ENCODE assay signal across 1 mouse cellular context in the genomic region with DNA sequence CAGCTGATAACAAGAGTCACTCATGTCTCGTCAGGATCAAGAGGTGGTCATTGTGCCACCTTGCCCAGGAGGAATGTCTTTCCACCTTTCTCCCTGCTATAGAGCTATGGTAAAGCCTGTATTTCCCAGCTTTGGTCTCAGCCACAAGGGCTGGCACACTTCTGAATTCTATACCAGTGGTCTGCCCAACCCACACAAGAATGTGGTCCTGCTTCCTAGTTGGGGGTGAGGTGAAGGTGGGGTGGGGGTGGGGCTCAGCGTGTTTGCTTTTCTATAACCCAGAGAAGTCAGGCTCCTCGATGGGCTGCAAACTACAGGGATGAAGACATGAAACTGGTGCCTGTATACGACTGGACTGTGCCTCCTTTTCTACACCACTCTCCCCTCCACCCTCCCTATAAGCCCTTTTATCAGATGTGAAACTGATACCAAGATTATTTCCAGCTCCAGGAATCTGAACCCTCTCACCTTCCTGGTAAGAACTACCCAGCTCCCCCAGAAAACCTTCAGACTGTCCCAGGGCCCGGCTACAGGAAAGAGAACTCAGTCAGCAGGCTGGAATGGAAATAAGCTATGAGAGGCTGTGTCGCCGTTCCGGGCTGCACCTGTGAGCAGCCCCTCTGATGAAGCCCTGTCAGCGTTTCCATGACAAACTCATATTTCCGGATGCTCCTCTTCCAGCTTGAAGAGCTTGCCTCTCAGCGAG.
A peak's percentile ranks its signal among the peaks of the same experiment; 100 is the strongest.
TF ChIP-seq lines count a peak whose summit lies in the region.

No protein-coding gene starts in this region.

TF ChIP-seq in CH12.LX, 34 proteins besides CTCF, POLR2A, EP300 and RAD21 (continued from another document):
- TF ChIP-seq POLR2AphosphoS2 (IDR thresholded peaks at IDR 0.05; ENCODE audit: low read depth, low read length): no peak
- no peak for TF ChIP-seq NRF1 (IDR thresholded peaks at IDR 0.05; ENCODE audit: low read depth, low read length)
- TF ChIP-seq USF2 (conservative IDR thresholded peaks at IDR 0.05; ENCODE audit: low read depth, low read length): no peak
- peak; percentile 92 for TF ChIP-seq TCF12 (IDR thresholded peaks at IDR 0.05; ENCODE audit: low read depth, low read length)
- no peak for TF ChIP-seq ZC3H11A (IDR thresholded peaks at IDR 0.05; ENCODE audit: low read depth, low read length)
- peak; percentile 70 for TF ChIP-seq BHLHE40 (IDR thresholded peaks at IDR 0.05; ENCODE audit: low read depth, low read length)
- TF ChIP-seq SIN3A (IDR thresholded peaks at IDR 0.05; ENCODE audit: low read length): peak; percentile 89
- TF ChIP-seq HCFC1 (IDR thresholded peaks at IDR 0.05; ENCODE audit: low read depth, low read length): no peak; the same call in none of the 2 replicates
- peak; percentile 96 for TF ChIP-seq ETS1 (conservative IDR thresholded peaks at IDR 0.05; ENCODE audit: low read depth, low read length)
- peak; percentile 66 for TF ChIP-seq CHD2 (IDR thresholded peaks at IDR 0.05; ENCODE audit: low read length)
- TF ChIP-seq MAX (IDR thresholded peaks at IDR 0.05; ENCODE audit: low read length): no peak; the same call in 1 of the 2 replicates
- TF ChIP-seq SMC3 (IDR thresholded peaks at IDR 0.05; ENCODE audit: low read depth, low read length): peak; percentile 18; the same call in 1 of the 2 replicates
- peak; percentile 91 for TF ChIP-seq JUN (IDR thresholded peaks at IDR 0.05; ENCODE audit: insufficient read depth, low read depth, low read length)
- TF ChIP-seq ZKSCAN1 (IDR thresholded peaks at IDR 0.05; ENCODE audit: borderline replicate concordance, low read depth, low read length): no peak
- no peak; the same call in 1 of the 2 replicates for TF ChIP-seq UBTF (IDR thresholded peaks at IDR 0.05; ENCODE audit: low read depth, low read length)
- 0 out of 2 replicates have a peak, but pooled peaks have one; percentile 44 for TF ChIP-seq KAT2A (IDR thresholded peaks at IDR 0.05; ENCODE audit: insufficient replicate concordance, low read length)
- TF ChIP-seq MYC (IDR thresholded peaks at IDR 0.05; ENCODE audit: low read depth, low read length): peak; percentile 89
- TF ChIP-seq ZNF384 (IDR thresholded peaks at IDR 0.05; ENCODE audit: low read depth, low read length): peak; percentile 81
- TF ChIP-seq MAZ (IDR thresholded peaks at IDR 0.05; ENCODE audit: low read depth, low read length): peak; percentile 81
- TF ChIP-seq MXI1 (IDR thresholded peaks at IDR 0.05; ENCODE audit: low read depth, low read length): peak; percentile 68; the same call in 1 of the 2 replicates
- peak; percentile 87 for TF ChIP-seq JUND (conservative IDR thresholded peaks at IDR 0.05; ENCODE audit: low read depth, low read length)
- TF ChIP-seq MAFK (IDR thresholded peaks at IDR 0.05; ENCODE audit: insufficient replicate concordance, low read length): peak; percentile 87
- TF ChIP-seq ZMIZ1 (IDR thresholded peaks at IDR 0.05; ENCODE audit: low read depth, low read length): peak; percentile 72; the same call in 1 of the 2 replicates
- peak; percentile 73 for TF ChIP-seq ELF1 (IDR thresholded peaks at IDR 0.05; ENCODE audit: low read depth, low read length)
- TF ChIP-seq NELFE (IDR thresholded peaks at IDR 0.05; ENCODE audit: low read depth, low read length): no peak; the same call in 1 of the 2 replicates
- TF ChIP-seq PAX5 (IDR thresholded peaks at IDR 0.05; ENCODE audit: low read length): no peak
- no peak for TF ChIP-seq E2F4 (IDR thresholded peaks at IDR 0.05; ENCODE audit: insufficient replicate concordance, low read depth, low read length)
